Mouse (Mus musculus): ENCODE results near the gene Trarg1. TPM values are rescaled to one million over a fixed set of nuclear protein-coding genes. Genes with fewer than 3 reads are reported as not detected.
"Not testable (repeated sequence)": the region's sequence is repeated elsewhere in the genome, so short reads cannot be mapped to it uniquely, and the experiment has no call there.

Gene Trarg1
- polyA plus RNA-seq (2015; fragmentation: Nextera tagmentation; extraction: Ambion mirVana) = not detected in 2 replicates

GRCm38 (mm10) chr11:76679508-76679907 lies at the start of gene Trarg1:
TSS of gene Trarg1 (plus strand) at chr11:76679808.
- H3K9ac ChIP-seq (ENCODE audit: low read depth, low read length); H3K4me1 ChIP-seq (ENCODE audit: control insufficient read depth, low read depth, low read length); H3K4me3 ChIP-seq (ENCODE audit: low read depth, low read length); H3K27ac ChIP-seq (ENCODE audit: low read length); H3K27me3 ChIP-seq (ENCODE audit: control insufficient read depth, insufficient read depth, low read depth, low read length); H3K36me3 ChIP-seq (ENCODE audit: control insufficient read depth, insufficient read depth); ATAC-seq (ENCODE audit: low read depth); H3K4me2 ChIP-seq (ENCODE audit: low read depth, low read length); H3K9me3 ChIP-seq (replicated peaks; ENCODE audit: control insufficient read depth, low read length): not testable (repeated sequence)
- 41% methylated on average over 8 of the region's 8 CpGs for WGBS (ENCODE audit: insufficient replicate concordance)

GRCm38 (mm10) chr11:76630023-76630422 lies 49.6 kb upstream of the Trarg1 start:
- H3K9me3 ChIP-seq (replicated peaks; ENCODE audit: control insufficient read depth, low read length) = no peaks in the 10 kb centered on the region
- no peak overlapping the region for H3K4me3 ChIP-seq (ENCODE audit: low read depth, low read length)
- no peak overlapping the region for H3K4me2 ChIP-seq (ENCODE audit: low read depth, low read length)
- H3K27ac ChIP-seq (ENCODE audit: low read length) = no peak overlapping the region
- H3K27me3 ChIP-seq (ENCODE audit: control insufficient read depth, insufficient read depth, low read depth, low read length) = no peaks in the 10 kb centered on the region
- no peaks in the 10 kb centered on the region for H3K36me3 ChIP-seq (ENCODE audit: control insufficient read depth, insufficient read depth)
- ATAC-seq (ENCODE audit: low read depth) = no peak
- no peak overlapping the region for H3K9ac ChIP-seq (ENCODE audit: low read depth, low read length)
- WGBS (ENCODE audit: insufficient replicate concordance) = 33% methylated on average over 2 of the region's 2 CpGs
- no peaks in the 10 kb centered on the region for H3K4me1 ChIP-seq (ENCODE audit: control insufficient read depth, low read depth, low read length)

- ATAC-seq (ENCODE audit: low read depth) = no peak
Observed at GRCm38 (mm10) chr11:76630487-76630886, 49.1 kb upstream of the Trarg1 start.

GRCm38 (mm10) chr11:76639269-76639985 lies 40.2 kb upstream of the Trarg1 start:
- Histone ChIP-seq H3K4me2 (ENCODE audit: low read depth, low read length) (no peak overlapping the region), H3K9me3 (replicated peaks; ENCODE audit: control insufficient read depth, low read length) (no peaks in the 10 kb centered on the region), H3K4me1 (ENCODE audit: control insufficient read depth, low read depth, low read length) (no peaks in the 10 kb centered on the region), H3K9ac (ENCODE audit: low read depth, low read length) (no peak overlapping the region), H3K27me3 (ENCODE audit: control insufficient read depth, insufficient read depth, low read depth, low read length) (no peaks in the 10 kb centered on the region), H3K4me3 (ENCODE audit: low read depth, low read length) (no peak overlapping the region), H3K27ac (ENCODE audit: low read length) (no peak overlapping the region), H3K36me3 (ENCODE audit: control insufficient read depth, insufficient read depth) (no peaks in the 10 kb centered on the region)
- 72% methylated on average over 17 of the region's 17 CpGs for WGBS (ENCODE audit: insufficient replicate concordance)
- no peak for ATAC-seq (ENCODE audit: low read depth)

More at GRCm38 (mm10) chr11:76630487-76630886, 49.1 kb upstream of the Trarg1 start:
- Histone ChIP-seq H3K27me3 (ENCODE audit: control insufficient read depth, insufficient read depth, low read depth, low read length) (no peaks in the 10 kb centered on the region), H3K4me3 (ENCODE audit: low read depth, low read length) (no peak overlapping the region), H3K9ac (ENCODE audit: low read depth, low read length) (no peak overlapping the region), H3K4me2 (ENCODE audit: low read depth, low read length) (no peak overlapping the region), H3K27ac (ENCODE audit: low read length) (no peak overlapping the region), H3K36me3 (ENCODE audit: control insufficient read depth, insufficient read depth) (no peaks in the 10 kb centered on the region), H3K4me1 (ENCODE audit: control insufficient read depth, low read depth, low read length) (no peaks in the 10 kb centered on the region), H3K9me3 (replicated peaks; ENCODE audit: control insufficient read depth, low read length) (no peaks in the 10 kb centered on the region)
- 46% methylated on average over 5 of the region's 5 CpGs for WGBS (ENCODE audit: insufficient replicate concordance)

- WGBS (ENCODE audit: insufficient replicate concordance) = 52% methylated on average over 4 of the region's 4 CpGs
- H3K27ac ChIP-seq (ENCODE audit: low read length) = no peak overlapping the region
- no peak for ATAC-seq (ENCODE audit: low read depth)
- H3K9me3 ChIP-seq (replicated peaks; ENCODE audit: control insufficient read depth, low read length) = no peaks in the 10 kb centered on the region
- H3K4me1 ChIP-seq (ENCODE audit: control insufficient read depth, low read depth, low read length) = no peaks in the 10 kb centered on the region
- no peak overlapping the region for H3K9ac ChIP-seq (ENCODE audit: low read depth, low read length)
- H3K27me3 ChIP-seq (ENCODE audit: control insufficient read depth, insufficient read depth, low read depth, low read length) = peaks cover 5% of the 10 kb centered on the region
- no peak overlapping the region for H3K4me3 ChIP-seq (ENCODE audit: low read depth, low read length)
- no peak overlapping the region for H3K4me2 ChIP-seq (ENCODE audit: low read depth, low read length)
- H3K36me3 ChIP-seq (ENCODE audit: control insufficient read depth, insufficient read depth) = no peaks in the 10 kb centered on the region
Observed at GRCm38 (mm10) chr11:76640231-76640630, 39.4 kb upstream of the Trarg1 start.

- no peaks in the 10 kb centered on the region for H3K4me1 ChIP-seq (ENCODE audit: control insufficient read depth, low read depth, low read length)
- H3K36me3 ChIP-seq (ENCODE audit: control insufficient read depth, insufficient read depth) = no peaks in the 10 kb centered on the region
- H3K27me3 ChIP-seq (ENCODE audit: control insufficient read depth, insufficient read depth, low read depth, low read length) = peaks cover 16% of the 10 kb centered on the region
- no peak for ATAC-seq (ENCODE audit: low read depth)
- H3K4me3 ChIP-seq (ENCODE audit: low read depth, low read length) = no peak overlapping the region
- no peaks in the 10 kb centered on the region for H3K9me3 ChIP-seq (replicated peaks; ENCODE audit: control insufficient read depth, low read length)
- no peak overlapping the region for H3K27ac ChIP-seq (ENCODE audit: low read length)
- no peak overlapping the region for H3K9ac ChIP-seq (ENCODE audit: low read depth, low read length)
- H3K4me2 ChIP-seq (ENCODE audit: low read depth, low read length) = no peak overlapping the region
- WGBS (ENCODE audit: insufficient replicate concordance) = 63% methylated on average over 6 of the region's 6 CpGs
Observed at GRCm38 (mm10) chr11:76644257-76644656, 35.4 kb upstream of the Trarg1 start.

- Histone ChIP-seq H3K9me3 (replicated peaks; ENCODE audit: control insufficient read depth, low read length) (no peaks in the 10 kb centered on the region), H3K9ac (ENCODE audit: low read depth, low read length) (no peak overlapping the region), H3K27ac (ENCODE audit: low read length) (no peak overlapping the region), H3K4me2 (ENCODE audit: low read depth, low read length) (no peak overlapping the region), H3K4me1 (ENCODE audit: control insufficient read depth, low read depth, low read length) (no peaks in the 10 kb centered on the region), H3K27me3 (ENCODE audit: control insufficient read depth, insufficient read depth, low read depth, low read length) (peaks cover 16% of the 10 kb centered on the region), H3K4me3 (ENCODE audit: low read depth, low read length) (no peak overlapping the region), H3K36me3 (ENCODE audit: control insufficient read depth, insufficient read depth) (no peaks in the 10 kb centered on the region)
- WGBS (ENCODE audit: insufficient replicate concordance) = 29% methylated on average over 9 of the region's 9 CpGs
- ATAC-seq (ENCODE audit: low read depth) = no peak
Observed at GRCm38 (mm10) chr11:76645036-76645435, 34.6 kb upstream of the Trarg1 start.

GRCm38 (mm10) chr11:76645955-76646354 lies 33.7 kb upstream of the Trarg1 start:
- ATAC-seq (ENCODE audit: low read depth) = no peak
- H3K4me3 ChIP-seq (ENCODE audit: low read depth, low read length) = no peak overlapping the region
- H3K4me1 ChIP-seq (ENCODE audit: control insufficient read depth, low read depth, low read length) = no peaks in the 10 kb centered on the region
- H3K36me3 ChIP-seq (ENCODE audit: control insufficient read depth, insufficient read depth) = no peaks in the 10 kb centered on the region
- no peak overlapping the region for H3K27ac ChIP-seq (ENCODE audit: low read length)
- no peak overlapping the region for H3K9ac ChIP-seq (ENCODE audit: low read depth, low read length)
- H3K9me3 ChIP-seq (replicated peaks; ENCODE audit: control insufficient read depth, low read length) = no peaks in the 10 kb centered on the region
- H3K27me3 ChIP-seq (ENCODE audit: control insufficient read depth, insufficient read depth, low read depth, low read length) = peaks cover 16% of the 10 kb centered on the region
- WGBS (ENCODE audit: insufficient replicate concordance) = under 1% methylated on average over 19 of the region's 19 CpGs
- peak overlapping the region; percentile 3; the same call in 1 of the 2 replicates for H3K4me2 ChIP-seq (ENCODE audit: low read depth, low read length)

- no peak for ATAC-seq (ENCODE audit: low read depth)
- 11% methylated on average over 7 of the region's 7 CpGs for WGBS (ENCODE audit: insufficient replicate concordance)
- Histone ChIP-seq H3K4me2 (ENCODE audit: low read depth, low read length) (no peak overlapping the region), H3K4me3 (ENCODE audit: low read depth, low read length) (no peak overlapping the region), H3K4me1 (ENCODE audit: control insufficient read depth, low read depth, low read length) (no peaks in the 10 kb centered on the region), H3K9me3 (replicated peaks; ENCODE audit: control insufficient read depth, low read length) (no peaks in the 10 kb centered on the region), H3K27me3 (ENCODE audit: control insufficient read depth, insufficient read depth, low read depth, low read length) (peaks cover 16% of the 10 kb centered on the region), H3K9ac (ENCODE audit: low read depth, low read length) (no peak overlapping the region), H3K27ac (ENCODE audit: low read length) (no peak overlapping the region), H3K36me3 (ENCODE audit: control insufficient read depth, insufficient read depth) (no peaks in the 10 kb centered on the region)
Observed at GRCm38 (mm10) chr11:76647062-76647461, 32.5 kb upstream of the Trarg1 start.

All from liver, embryonic 16.5 days (tissue).